Mouse (Mus musculus) ES-Bruce4 (cell line): ENCODE data around the gene Agbl4. TPM values are rescaled to one million over a fixed set of nuclear protein-coding genes. Genes with fewer than 3 reads are reported as not detected.
A peak's percentile ranks its signal among the peaks of the same experiment; 100 is the strongest.

ENCODE experiments used
- H3K27ac ChIP-seq: 2 replicates; pipeline ENCODE4 v1.5.1; 2012; ENCODE audit warnings: low read length, inconsistent platforms; ENCODE audit not compliant: insufficient read depth
- H3K27me3 ChIP-seq: 2 replicates; pipeline ENCODE4 v1.6.1; 2012; ENCODE audit warnings: mild to moderate bottlenecking, low read length, inconsistent platforms; ENCODE audit not compliant: control insufficient read depth, poor library complexity, insufficient read depth, severe bottlenecking
- H3K36me3 ChIP-seq: 2 replicates; pipeline ENCODE4 v1.6.1; 2012; ENCODE audit warnings: inconsistent platforms, mild to moderate bottlenecking, low read length, moderate library complexity; ENCODE audit not compliant: control insufficient read depth, poor library complexity, insufficient read depth, severe bottlenecking
- H3K4me1 ChIP-seq: one replicate; pipeline ENCODE4 v1.8.1; 2011; ENCODE audit warnings: low read length; ENCODE audit not compliant: control insufficient read depth, insufficient read depth
- H3K4me3 ChIP-seq: 2 replicates; pipeline ENCODE4 v1.5.1; 2011; ENCODE audit warnings: low read depth, mild to moderate bottlenecking, low read length
- H3K9ac ChIP-seq: 2 replicates; pipeline ENCODE4 v1.6.1; 2012; ENCODE audit warnings: low read depth, mild to moderate bottlenecking, inconsistent platforms; ENCODE audit not compliant: poor library complexity, severe bottlenecking
- H3K9me3 ChIP-seq: replicated peaks from 2 replicates; pipeline ENCODE4 v1.6.1; 2012; ENCODE audit warnings: mild to moderate bottlenecking, low read length, inconsistent platforms; ENCODE audit not compliant: control insufficient read depth, poor library complexity, insufficient read depth, severe bottlenecking
- CTCF ChIP-seq: IDR thresholded peaks from one replicate; pipeline ENCODE4 v1.8.1; 2011; ENCODE audit warnings: low read depth, low read length
- EP300 ChIP-seq: IDR thresholded peaks from 2 replicates; pipeline ENCODE4 v1.6.1; 2011; ENCODE audit warnings: low read depth, low read length; ENCODE audit not compliant: insufficient read depth
- POLR2A ChIP-seq: IDR thresholded peaks from one replicate; pipeline ENCODE4 v1.8.1; 2011; ENCODE audit warnings: low read length; ENCODE audit not compliant: insufficient read depth
- polyA plus RNA-seq: library from polyadenylated mRNA; stranded (reverse); fragments of >200 nt; gene quantifications from 2 replicates; pipeline ENCODE4 v1.2.4, GENCODE M21; 2011; ENCODE audit warnings: low read depth; ENCODE audit not compliant: missing spikeins, insufficient read depth, insufficient read length

Gene Agbl4
- polyA plus RNA-seq, 1 experiment = not detected

GRCm38 (mm10) chr4:111414818-111415488, 1017.5 kb downstream of the Agbl4 start, which contains the start of gene Bend5:
Bend5 (plus strand) TSS chr4:111415006.
- Histone ChIP-seq H3K9me3 (no peaks in the 10 kb centered on the region), H3K27me3 (no peaks in the 10 kb centered on the region), H3K27ac (peak within 1 kb of the TSS; percentile 25; the same call in 1 of the 2 replicates), H3K36me3 (no peaks in the 10 kb centered on the region; the same call in 1 of the 2 replicates), H3K4me3 (peak within 1 kb of the TSS; percentile 87), H3K9ac (peak within 1 kb of the TSS; percentile 75), H3K4me1 (peaks cover 2% of the 10 kb centered on the region)
- peak; percentile 4 for TF ChIP-seq POLR2A
- TF ChIP-seq CTCF = no peak

- Histone ChIP-seq H3K27ac (no peak overlapping the region), H3K4me3 (no peak overlapping the region), H3K27me3 (no peaks in the 10 kb centered on the region), H3K36me3 (no peaks in the 10 kb centered on the region; the same call in 1 of the 2 replicates), H3K9me3 (no peaks in the 10 kb centered on the region), H3K9ac (no peak overlapping the region), H3K4me1 (peaks cover 2% of the 10 kb centered on the region)
- TF ChIP-seq POLR2A = no peak
- no peak for TF ChIP-seq EP300
- TF ChIP-seq CTCF = no peak
Observed at GRCm38 (mm10) chr4:111416126-111416525, 1018.7 kb downstream of the Agbl4 start.

GRCm38 (mm10) chr4:111416551-111416950, 1019.1 kb downstream of the Agbl4 start:
- H3K4me3 ChIP-seq = no peak overlapping the region
- no peaks in the 10 kb centered on the region for H3K9me3 ChIP-seq
- TF ChIP-seq EP300 (no peak), POLR2A (no peak), CTCF (no peak)
- H3K9ac ChIP-seq = no peak overlapping the region
- H3K36me3 ChIP-seq = no peaks in the 10 kb centered on the region; the same call in 1 of the 2 replicates
- H3K4me1 ChIP-seq = peaks cover 2% of the 10 kb centered on the region
- H3K27me3 ChIP-seq = no peaks in the 10 kb centered on the region
- no peak overlapping the region for H3K27ac ChIP-seq

- TF ChIP-seq CTCF (no peak), POLR2A (no peak), EP300 (no peak)
- no peaks in the 10 kb centered on the region for H3K27me3 ChIP-seq
Observed at GRCm38 (mm10) chr4:111417716-111418115, 1020.3 kb downstream of the Agbl4 start.

GRCm38 (mm10) chr4:111419476-111419875, 1022.0 kb downstream of the Agbl4 start:
- TF ChIP-seq EP300 (no peak), CTCF (no peak), POLR2A (no peak)

More at GRCm38 (mm10) chr4:111417716-111418115, 1020.3 kb downstream of the Agbl4 start:
- Histone ChIP-seq H3K9me3 (no peaks in the 10 kb centered on the region), H3K4me3 (no peak overlapping the region), H3K9ac (no peak overlapping the region), H3K27ac (no peak overlapping the region), H3K4me1 (peaks cover 2% of the 10 kb centered on the region), H3K36me3 (no peaks in the 10 kb centered on the region; the same call in 1 of the 2 replicates)

GRCm38 (mm10) chr4:111420031-111420430, 1022.6 kb downstream of the Agbl4 start:
- no peak for TF ChIP-seq CTCF
- TF ChIP-seq EP300 = no peak
- TF ChIP-seq POLR2A = no peak
- Histone ChIP-seq H3K4me1 (peaks cover 2% of the 10 kb centered on the region), H3K4me3 (no peak overlapping the region), H3K9ac (no peak overlapping the region), H3K27me3 (no peaks in the 10 kb centered on the region), H3K9me3 (no peaks in the 10 kb centered on the region), H3K27ac (no peak overlapping the region), H3K36me3 (no peaks in the 10 kb centered on the region; the same call in 1 of the 2 replicates)

More at GRCm38 (mm10) chr4:111419476-111419875, 1022.0 kb downstream of the Agbl4 start:
- Histone ChIP-seq H3K4me3 (no peak overlapping the region), H3K27me3 (no peaks in the 10 kb centered on the region), H3K27ac (no peak overlapping the region), H3K9me3 (no peaks in the 10 kb centered on the region), H3K36me3 (no peaks in the 10 kb centered on the region; the same call in 1 of the 2 replicates), H3K9ac (no peak overlapping the region), H3K4me1 (peaks cover 2% of the 10 kb centered on the region)
